Mouse (Mus musculus) CH12F3 (cell line): Measurements from ENCODE around the gene Ppp1r26.
"Not testable (repeated sequence)": the region's sequence is repeated elsewhere in the genome, so short reads cannot be mapped to it uniquely, and the experiment has no call there.

Experiments used
- in situ Hi-C: fragments of 300-500 bp; cut with MboI; formaldehyde crosslinking; loops from 2 replicates; pipeline ENCODE4 v1.14.3; 2020; ENCODE audit warnings: low sequenced_read_pairs

Ppp1r26 gene

GRCm38 (mm10) chr2:28440842-28441241 lies 5.8 kb upstream of the Ppp1r26 start:
- in situ Hi-C loops, result no loop called here

GRCm38 (mm10) chr2:28445082-28445481 lies 1.5 kb upstream of the Ppp1r26 start:
- in situ Hi-C loops, result no loop called here

DNA sequence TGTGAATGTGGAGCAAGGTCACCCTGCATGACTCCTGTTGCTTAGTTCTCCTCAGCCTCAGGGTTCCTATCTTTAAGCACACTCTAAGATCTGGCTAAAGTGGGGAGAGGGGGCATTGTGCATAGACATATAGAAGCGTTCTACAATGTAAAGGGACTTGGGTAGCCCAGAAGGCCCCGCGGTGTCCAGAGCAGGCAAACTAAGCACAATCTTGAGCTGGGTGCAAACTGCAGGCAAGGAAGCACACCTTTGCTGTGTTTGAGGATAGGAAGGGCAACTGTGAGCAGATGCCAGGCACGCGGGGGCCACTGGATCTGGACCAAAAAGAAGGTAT lies 452 bp upstream of the Ppp1r26 start:
- in situ Hi-C loops, result no loop called here

GRCm38 (mm10) chr2:28447315-28447670 lies 693 bp downstream of the Ppp1r26 start:
- in situ Hi-C loops, result no loop called here

GRCm38 (mm10) chr2:28451663-28452062 lies 5.1 kb downstream of the Ppp1r26 start:
- in situ Hi-C loops, result no loop called here

DNA sequence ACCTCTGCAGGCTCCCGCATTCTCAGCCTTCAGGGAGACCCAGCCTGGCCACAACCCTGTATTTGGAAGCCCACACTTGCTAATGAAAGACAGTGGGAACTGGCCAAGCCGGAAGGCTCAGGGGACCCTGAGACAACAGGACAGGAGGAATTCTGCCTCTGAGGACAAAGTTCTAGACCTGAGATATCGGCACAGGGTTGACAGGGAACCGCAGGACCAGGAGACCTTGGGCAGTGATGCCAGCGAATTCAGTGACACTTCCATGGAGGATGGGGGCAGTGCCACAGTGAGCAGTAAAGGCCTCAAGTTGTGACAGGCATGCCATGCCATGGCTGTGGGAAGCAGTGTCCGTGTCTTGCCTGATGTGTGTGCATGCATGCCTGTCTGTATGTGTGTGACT lies 6.9 kb downstream of the Ppp1r26 start:
- in situ Hi-C loops, result no loop called here

GRCm38 (mm10) chr2:28456616-28457015 lies 10.0 kb downstream of the Ppp1r26 start:
- in situ Hi-C loops, result no loop called here

- in situ Hi-C loops, result no loop called here
Measured at GRCm38 (mm10) chr2:28463919-28464318, 17.3 kb downstream of the Ppp1r26 start.

DNA sequence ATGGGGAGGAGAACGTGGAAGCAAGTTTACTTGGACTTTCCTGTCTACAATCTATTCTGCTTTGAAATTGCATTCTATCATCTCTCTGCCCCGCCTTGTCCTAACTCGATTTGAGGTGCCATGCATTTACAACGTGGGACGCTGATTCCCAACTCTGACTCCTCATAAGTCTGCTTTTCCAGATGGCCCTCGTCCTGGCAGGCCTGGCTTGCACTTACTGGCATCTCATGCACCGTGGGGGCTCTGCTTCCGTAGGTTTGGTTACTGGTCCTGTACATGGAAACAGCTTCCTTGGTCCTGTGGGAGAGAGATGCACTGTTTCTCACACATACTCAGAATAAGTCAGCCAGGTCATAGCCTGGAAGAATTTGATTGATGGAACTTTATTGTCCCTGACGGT lies 18.3 kb downstream of the Ppp1r26 start:
- in situ Hi-C loops, result no loop called here

DNA sequence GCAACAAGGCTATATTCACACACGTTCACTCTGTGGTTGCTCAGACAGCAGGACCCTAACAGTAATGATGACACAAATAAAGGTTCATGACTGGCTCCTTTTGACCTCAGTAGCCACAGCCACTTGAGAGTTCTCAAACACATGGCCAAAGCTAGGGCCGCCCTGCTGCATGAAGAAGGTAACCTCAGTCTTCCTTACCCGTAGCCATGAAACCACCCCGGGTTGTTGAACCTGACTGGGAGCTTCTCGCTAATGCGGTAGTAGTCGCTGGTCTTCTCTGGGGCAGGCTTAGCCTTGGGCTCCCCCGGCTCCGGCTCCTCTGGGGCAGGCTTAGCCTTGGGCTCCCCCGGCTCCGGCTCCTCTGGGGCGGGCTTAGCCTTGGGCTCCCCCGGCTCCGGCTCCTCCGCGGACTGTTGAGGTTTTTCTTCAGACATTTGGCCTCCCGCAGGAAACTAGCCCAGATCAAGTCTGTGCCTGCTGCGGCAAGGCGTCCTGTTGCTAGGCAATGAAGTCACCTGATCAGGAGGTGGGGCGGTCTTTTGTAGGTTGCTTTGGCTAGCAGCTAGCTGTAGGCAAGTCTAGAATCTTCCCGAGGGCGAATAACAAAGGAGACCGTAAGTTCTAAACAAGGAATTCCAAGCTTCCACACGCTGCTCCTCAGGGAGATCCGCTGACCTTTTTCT lies 19.4 kb downstream of the Ppp1r26 start, which contains the start of gene 1700007K13Rik:
1700007K13Rik (minus strand) TSS at position 497 of the 683 bp plus-strand sequence.
- in situ Hi-C loops, result no loop called here

GRCm38 (mm10) chr2:28467860-28468485 lies 21.4 kb downstream of the Ppp1r26 start, which contains the start of gene Mrps2:
Mrps2 (plus strand) TSS chr2:28468066.
- in situ Hi-C loops, result no loop called here

- in situ Hi-C loops, result no loop called here
Measured at GRCm38 (mm10) chr2:28468486-28469225, 22.1 kb downstream of the Ppp1r26 start.

DNA sequence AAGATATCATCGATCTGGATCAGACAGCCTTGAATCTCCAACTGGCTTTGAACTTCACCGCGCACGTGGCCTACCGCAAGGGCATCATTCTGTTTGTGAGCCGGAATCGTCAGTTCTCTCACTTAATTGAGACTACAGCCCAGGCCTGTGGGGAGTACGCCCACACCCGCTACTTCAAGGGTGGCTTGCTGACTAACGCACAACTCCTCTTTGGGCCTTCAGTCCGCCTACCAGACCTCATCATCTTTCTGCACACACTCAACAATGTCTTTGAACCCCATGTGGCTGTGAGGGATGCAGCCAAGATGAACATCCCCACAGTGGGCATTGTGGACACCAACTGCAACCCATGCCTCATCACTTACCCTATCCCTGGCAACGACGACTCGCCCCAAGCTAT lies 22.9 kb downstream of the Ppp1r26 start:
- in situ Hi-C loops, result no loop called here

GRCm38 (mm10) chr2:28470591-28470990 lies 24.0 kb downstream of the Ppp1r26 start:
- in situ Hi-C loops, result no loop called here

DNA sequence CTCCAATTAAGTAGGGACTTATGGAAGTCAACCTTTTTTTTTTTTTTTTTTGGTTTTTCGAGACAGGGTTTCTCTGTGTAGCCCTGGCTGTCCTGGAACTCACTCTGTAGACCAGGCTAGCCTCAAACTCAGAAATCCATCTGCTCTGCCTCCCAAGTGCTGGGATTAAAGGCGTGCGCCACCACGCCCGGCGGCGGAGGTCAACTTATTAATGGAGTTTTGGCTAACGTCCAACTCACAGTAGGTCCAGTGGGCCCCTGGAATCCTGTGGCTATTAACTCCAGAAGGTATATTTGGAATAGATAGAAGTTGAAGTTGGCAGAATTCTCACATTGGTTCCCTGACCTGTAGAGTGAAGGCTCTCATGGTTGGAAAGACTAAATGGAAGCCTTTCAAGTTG lies 25.4 kb downstream of the Ppp1r26 start:
- in situ Hi-C loops, result not testable (repeated sequence)

GRCm38 (mm10) chr2:28477993-28478392 lies 31.4 kb downstream of the Ppp1r26 start:
- in situ Hi-C loops, result not testable (repeated sequence)

DNA sequence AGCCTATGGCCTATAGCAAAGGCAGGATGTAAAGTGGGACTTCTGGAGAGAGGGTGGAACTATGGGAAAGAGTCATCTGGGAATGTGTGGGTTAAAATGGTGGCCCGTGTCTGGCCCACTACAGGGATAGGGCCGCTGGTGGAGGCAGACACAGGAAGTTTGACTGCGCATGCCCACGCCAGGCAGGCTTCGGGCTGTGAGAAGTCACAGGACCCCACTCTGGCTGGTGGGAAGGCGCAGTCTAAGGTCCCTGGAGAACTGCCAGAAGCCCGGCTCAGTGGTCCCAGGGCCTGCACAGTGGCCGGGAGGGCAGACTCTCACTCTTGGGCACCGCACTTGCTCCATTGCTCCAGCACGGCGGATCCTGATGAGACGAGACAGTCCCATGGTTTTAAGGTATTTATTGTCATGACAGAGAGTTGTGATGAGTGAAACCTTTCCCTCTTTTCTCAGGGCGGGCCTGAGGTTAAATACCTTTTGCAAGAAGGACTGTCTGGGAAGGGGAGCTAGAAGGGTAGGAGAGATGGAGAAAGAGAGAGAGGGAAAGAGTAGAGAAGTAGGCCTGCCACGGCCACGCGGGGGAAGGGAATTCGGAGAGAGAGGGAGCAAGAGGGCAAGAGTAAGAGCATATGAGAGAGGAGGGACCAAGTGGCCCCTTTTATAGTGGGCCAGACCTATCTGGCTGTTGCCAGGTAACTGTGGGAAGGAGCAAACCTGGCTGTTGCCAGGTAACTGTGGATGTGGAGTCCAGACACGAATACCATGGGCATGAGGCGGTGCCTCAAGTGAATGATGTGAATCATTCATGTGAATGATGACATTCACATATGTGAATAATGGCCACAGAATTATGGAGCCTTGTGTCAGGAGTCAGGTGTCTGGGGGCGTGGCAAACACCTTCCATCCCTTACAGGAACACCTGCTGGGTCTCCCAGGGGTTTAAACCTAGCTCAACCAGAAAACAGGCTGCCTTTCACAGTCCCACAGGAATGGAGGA lies 32.9 kb downstream of the Ppp1r26 start:
- in situ Hi-C loops, result no loop called here

DNA sequence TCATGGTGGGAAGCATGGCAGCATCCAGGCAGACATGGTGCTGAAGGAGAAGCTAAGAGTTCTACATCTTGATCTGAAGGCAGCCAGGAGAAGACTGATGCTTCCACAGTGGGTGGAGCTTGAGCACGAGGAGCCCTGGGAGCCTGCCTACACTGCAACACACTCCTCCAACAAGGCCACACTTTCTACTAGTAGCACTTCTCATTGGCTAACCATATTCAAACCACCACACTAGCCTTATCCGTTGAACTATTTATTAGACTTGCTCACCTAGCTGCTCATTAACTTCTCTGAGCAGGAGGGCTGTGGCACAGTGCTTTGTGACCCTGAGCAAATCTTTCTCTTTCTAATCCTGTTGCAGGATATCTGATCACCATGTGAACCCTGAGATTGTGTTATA lies 37.3 kb downstream of the Ppp1r26 start:
- in situ Hi-C loops, result no loop called here

DNA sequence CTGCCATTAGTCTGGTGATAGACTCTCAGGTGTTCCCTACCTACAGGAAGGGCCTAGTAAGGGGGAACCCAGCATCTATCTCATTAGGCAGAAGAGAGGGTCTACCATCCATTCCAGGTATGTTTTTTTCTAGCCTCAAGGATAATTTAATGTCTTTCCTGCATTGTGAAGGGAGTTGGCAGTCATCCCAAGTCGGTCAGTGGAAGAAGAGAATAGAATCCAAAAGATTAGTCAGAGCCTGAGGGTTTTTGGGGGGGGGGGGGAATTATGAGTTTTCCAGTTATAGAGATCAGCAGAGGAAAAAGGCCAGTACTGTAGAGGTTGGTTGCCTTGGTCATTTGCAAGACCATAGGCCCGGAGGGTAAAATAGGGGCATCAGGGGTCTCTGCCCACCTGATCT lies 47.9 kb downstream of the Ppp1r26 start:
- in situ Hi-C loops, result no loop called here

DNA sequence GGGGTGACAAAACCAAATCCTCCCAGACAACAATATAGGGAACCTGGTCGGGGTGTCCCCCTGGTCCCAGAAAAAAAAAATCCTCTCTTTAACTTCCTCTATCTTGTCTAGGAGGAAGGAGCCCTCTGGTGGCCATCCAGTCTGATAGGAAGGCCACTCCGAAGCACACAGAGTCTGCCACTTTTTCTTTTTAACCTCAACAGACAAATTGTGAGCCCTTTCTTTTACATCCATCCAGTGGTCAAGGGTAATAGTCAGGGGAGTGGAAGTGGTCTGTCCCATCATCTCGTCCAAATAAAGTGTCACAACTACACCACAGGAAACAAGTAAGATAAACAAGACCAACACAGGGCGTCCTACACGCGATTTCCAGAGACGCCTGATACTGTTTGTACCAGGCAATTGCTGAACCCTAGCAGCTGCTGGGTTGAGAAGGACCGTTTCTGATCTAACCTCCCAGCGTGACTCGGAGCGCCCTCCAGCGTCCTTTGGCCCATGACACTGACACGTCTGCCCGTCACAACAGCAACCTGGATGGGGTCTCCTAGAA lies 48.7 kb downstream of the Ppp1r26 start:
- in situ Hi-C loops, result no loop called here
